Mouse (Mus musculus) testis, adult 2 months (tissue): ENCODE measurements around the gene Txndc5.

ENCODE experiments used
- CTCF ChIP-seq: fragments of 200-500 bp; IDR thresholded peaks from 2 replicates; pipeline ENCODE4 v1.5.1; 2012; ENCODE audit warnings: low read depth, mild to moderate bottlenecking, inconsistent platforms, low read length, moderate library complexity; ENCODE audit not compliant: control insufficient read depth, insufficient read depth, insufficient replicate concordance
- POLR2A ChIP-seq: fragments of 200-500 bp; IDR thresholded peaks from 2 replicates; pipeline ENCODE4 v1.6.1; 2012; ENCODE audit warnings: low read depth, mild to moderate bottlenecking, inconsistent platforms, low read length, moderate library complexity; ENCODE audit not compliant: control insufficient read depth

- TF ChIP-seq POLR2A (no peak), CTCF (no peak)
These were observed 5.4 kb upstream of the Txndc5 start for GRCm38 (mm10) chr13:38534016-38534415.
